Mouse (Mus musculus) heart, postnatal 0 days (tissue): ENCODE measurements around the gene Magt1. TPM values are rescaled to one million over a fixed set of nuclear protein-coding genes. Genes with fewer than 3 reads are reported as not detected.
A peak's percentile ranks its signal among the peaks of the same experiment; 100 is the strongest.

Experiments used
- ATAC-seq: fragments of 200-750 bp; cut with Nextera tagmentation; 2 replicates; pipeline ENCODE4 v1.8.0; 2017; ENCODE audit warnings: low read depth, moderate number of reproducible peaks, moderate library complexity; ENCODE audit not compliant: insufficient read depth
- DNase-seq: peaks from one replicate; pipeline ENCODE4 v3.0.0-alpha.2; 2016; ENCODE audit warnings: low spot score
- H3K27ac ChIP-seq: fragments of 300-500 bp; sonication (generic); 2 replicates; pipeline ENCODE4 v1.5.1; 2014; ENCODE audit warnings: low read depth, mild to moderate bottlenecking
- H3K27me3 ChIP-seq: fragments of 300-500 bp; sonication (generic); 2 replicates; pipeline ENCODE4 v1.6.1; 2014; ENCODE audit warnings: low read length, mixed read lengths; ENCODE audit not compliant: control insufficient read depth, insufficient read depth
- H3K36me3 ChIP-seq: fragments of 300-500 bp; sonication (generic); replicated peaks from 2 replicates; pipeline ENCODE4 v1.6.1; 2014; ENCODE audit warnings: low read length, mixed read lengths; ENCODE audit not compliant: control insufficient read depth, insufficient read depth
- H3K4me1 ChIP-seq: fragments of 300-500 bp; sonication (generic); 2 replicates; pipeline ENCODE4 v1.6.1; 2014; ENCODE audit warnings: antibody characterized with exemption; ENCODE audit not compliant: control insufficient read depth, insufficient read depth
- H3K4me2 ChIP-seq: fragments of 300-500 bp; sonication (generic); 2 replicates; pipeline ENCODE4 v1.6.1; 2014; ENCODE audit warnings: low read depth, mild to moderate bottlenecking, low read length, moderate library complexity
- H3K4me3 ChIP-seq: fragments of 300-500 bp; sonication (generic); 2 replicates; pipeline ENCODE4 v1.5.1; 2014; ENCODE audit warnings: low read depth, low read length
- H3K9ac ChIP-seq: fragments of 300-500 bp; sonication (generic); replicated peaks from 2 replicates; pipeline ENCODE4 v1.6.1; 2014; ENCODE audit warnings: low read depth, low read length, mixed read lengths
- H3K9me3 ChIP-seq: fragments of 300-500 bp; sonication (generic); replicated peaks from 2 replicates; pipeline ENCODE4 v1.6.1; 2016; ENCODE audit warnings: low read length; ENCODE audit not compliant: control insufficient read depth
- CTCF ChIP-seq: IDR thresholded peaks from 2 replicates; pipeline ENCODE4 v1.5.1; 2016; ENCODE audit warnings: antibody characterized with exemption, control low read depth, low read depth
- EP300 ChIP-seq: IDR thresholded peaks from 2 replicates; pipeline ENCODE4 v1.6.1; 2016; ENCODE audit warnings: antibody characterized with exemption, low read depth
- WGBS: fragments of 180-500 bp; shearing (Covaris S2); extraction: QIAGEN DNeasy Blood & Tissue Kit; methylation state at CpG from one replicate; pipeline ENCODE4 v1.1.7; 2014; 5-methylcytosine and 5-hydroxymethylcytosine counted together
- polyA plus RNA-seq: library from polyadenylated mRNA; unstranded; fragments of >200 nt; fragmentation: Nextera tagmentation; extraction: Ambion mirVana; gene quantifications from 2 replicates; pipeline ENCODE4 v1.2.1, GENCODE M21; 2015
- total RNA-seq: library from RNA; depleted of rRNA; stranded (reverse); fragments of >200 nt; gene quantifications from 2 replicates; pipeline ENCODE4 v1.2.3, GENCODE M21; 2014; ENCODE audit warnings: low replicate concordance; rRNA removed

Gene Magt1
- total RNA-seq (32.5 and 39.5 TPM in 2 replicates), polyA plus RNA-seq (24.2 and 28.0 TPM in 2 replicates)

- 13% methylated on average over 45 of the region's 45 CpGs for WGBS
- ATAC-seq = peak; percentile 93
Observed at GRCm38 (mm10) chrX:106011465-106012159, at the start of gene Magt1. Magt1 (minus strand) TSS chrX:106011906.

GRCm38 (mm10) chrX:106048191-106048590 is 36.5 kb upstream of the Magt1 start:
- H3K27ac ChIP-seq = no peak overlapping the region
- no peaks in the 10 kb centered on the region for H3K9me3 ChIP-seq
- no peaks in the 10 kb centered on the region for H3K27me3 ChIP-seq
- 49% methylated on average over 1 of the region's 1 CpGs for WGBS
- no peak for DNase-seq
- TF ChIP-seq EP300 (no peak), CTCF (no peak)
- H3K4me3 ChIP-seq = no peak overlapping the region
- ATAC-seq = no peak
- H3K4me1 ChIP-seq = peaks cover 7% of the 10 kb centered on the region; the same call in 1 of the 2 replicates
- no peaks in the 10 kb centered on the region for H3K36me3 ChIP-seq
- H3K9ac ChIP-seq = no peak overlapping the region
- H3K4me2 ChIP-seq = no peak overlapping the region

More at GRCm38 (mm10) chrX:106011465-106012159, at the start of gene Magt1:
- H3K9ac ChIP-seq = peak within 1 kb of the TSS; percentile 65
- H3K27me3 ChIP-seq = no peaks in the 10 kb centered on the region
- no peaks in the 10 kb centered on the region for H3K9me3 ChIP-seq
- peak within 1 kb of the TSS; percentile 67 for H3K4me2 ChIP-seq
- TF ChIP-seq CTCF (no peak), EP300 (no peak)
- H3K27ac ChIP-seq = peak within 1 kb of the TSS; percentile 94
- peak within 1 kb of the TSS; percentile 71 for H3K4me3 ChIP-seq
- no peaks in the 10 kb centered on the region; the same call in 1 of the 2 replicates for H3K4me1 ChIP-seq
- H3K36me3 ChIP-seq = no peaks in the 10 kb centered on the region
- peak; percentile 89 for DNase-seq

GRCm38 (mm10) chrX:106045928-106046327 is 34.2 kb upstream of the Magt1 start:
- TF ChIP-seq EP300 (no peak), CTCF (no peak)
- Histone ChIP-seq H3K4me3 (no peak overlapping the region), H3K27ac (peak overlapping the region; percentile 38), H3K4me1 (peaks cover 7% of the 10 kb centered on the region; the same call in 1 of the 2 replicates), H3K4me2 (no peak overlapping the region), H3K9ac (no peak overlapping the region), H3K27me3 (no peaks in the 10 kb centered on the region), H3K9me3 (no peaks in the 10 kb centered on the region), H3K36me3 (no peaks in the 10 kb centered on the region)
- no peak for DNase-seq
- 51% methylated on average over 9 of the region's 9 CpGs for WGBS
- ATAC-seq = no peak

- DNase-seq (no peak), ATAC-seq (no peak)
- Histone ChIP-seq H3K27me3 (no peaks in the 10 kb centered on the region), H3K4me2 (no peak overlapping the region), H3K4me3 (no peak overlapping the region), H3K27ac (peak overlapping the region; percentile 38; the same call in 1 of the 2 replicates), H3K36me3 (no peaks in the 10 kb centered on the region), H3K9ac (no peak overlapping the region), H3K9me3 (no peaks in the 10 kb centered on the region), H3K4me1 (peaks cover 7% of the 10 kb centered on the region; the same call in 1 of the 2 replicates)
- 47% methylated on average over 2 of the region's 2 CpGs for WGBS
- no peak for TF ChIP-seq CTCF
- TF ChIP-seq EP300 = no peak
Observed at GRCm38 (mm10) chrX:106045455-106045854, 33.7 kb upstream of the Magt1 start.

- H3K27ac ChIP-seq = peak overlapping the region; percentile 67
- ATAC-seq (no peak; the same call in 1 of the 2 replicates), DNase-seq (peak; percentile 28)
- peaks cover 7% of the 10 kb centered on the region; the same call in 1 of the 2 replicates for H3K4me1 ChIP-seq
- peak overlapping the region; percentile 15; the same call in 1 of the 2 replicates for H3K4me3 ChIP-seq
- H3K36me3 ChIP-seq = no peaks in the 10 kb centered on the region
- 30% methylated on average over 8 of the region's 8 CpGs for WGBS
- H3K27me3 ChIP-seq = no peaks in the 10 kb centered on the region
- no peak for TF ChIP-seq EP300
- no peak for TF ChIP-seq CTCF
- no peaks in the 10 kb centered on the region for H3K9me3 ChIP-seq
- no peak overlapping the region for H3K9ac ChIP-seq
- peak overlapping the region; percentile 42 for H3K4me2 ChIP-seq
Observed at GRCm38 (mm10) chrX:106043863-106044617, 32.3 kb upstream of the Magt1 start.
